Mouse (Mus musculus) hindbrain, embryonic 15.5 days (tissue): Measurements from ENCODE around the gene Clec4g. TPM values are rescaled to one million over a fixed set of nuclear protein-coding genes. Genes with fewer than 3 reads are reported as not detected.
A peak's percentile ranks its signal among the peaks of the same experiment; 100 is the strongest.
"Not testable (repeated sequence)": the region's sequence is repeated elsewhere in the genome, so short reads cannot be mapped to it uniquely, and the experiment has no call there.

Experiments used
- ATAC-seq: fragments of 200-750 bp; cut with Nextera tagmentation; 2 replicates; pipeline ENCODE4 v1.8.0; 2017; ENCODE audit warnings: low read depth, moderate number of reproducible peaks, moderate TSS enrichment; ENCODE audit not compliant: low FRiP score
- H3K27ac ChIP-seq: fragments of 300-500 bp; sonication (generic); replicated peaks from 2 replicates; pipeline ENCODE4 v1.5.1; 2015; ENCODE audit warnings: mild to moderate bottlenecking, inconsistent platforms
- H3K27me3 ChIP-seq: fragments of 300-500 bp; sonication (generic); 2 replicates; pipeline ENCODE4 v1.6.1; 2015; ENCODE audit warnings: control low read depth, inconsistent platforms
- H3K36me3 ChIP-seq: fragments of 300-500 bp; sonication (generic); 2 replicates; pipeline ENCODE4 v1.6.1; 2015; ENCODE audit warnings: control low read depth, inconsistent platforms
- H3K4me1 ChIP-seq: fragments of 300-500 bp; sonication (generic); replicated peaks from 2 replicates; pipeline ENCODE4 v1.6.1; 2015; ENCODE audit warnings: control low read depth, inconsistent platforms
- H3K4me2 ChIP-seq: fragments of 300-500 bp; sonication (generic); 2 replicates; pipeline ENCODE4 v1.6.1; 2015; ENCODE audit warnings: moderate library complexity, mild to moderate bottlenecking, inconsistent platforms
- H3K4me3 ChIP-seq: fragments of 300-500 bp; sonication (generic); 2 replicates; pipeline ENCODE4 v1.5.1; 2015; ENCODE audit warnings: mild to moderate bottlenecking, inconsistent platforms
- H3K9ac ChIP-seq: fragments of 300-500 bp; sonication (generic); 2 replicates; pipeline ENCODE4 v1.6.1; 2015; ENCODE audit warnings: inconsistent platforms
- H3K9me3 ChIP-seq: fragments of 300-500 bp; sonication (generic); 2 replicates; pipeline ENCODE4 v1.6.1; 2016; ENCODE audit warnings: control low read depth, inconsistent platforms
- WGBS: fragments of 180-500 bp; shearing (Covaris S2); methylation state at CpG from one replicate; pipeline ENCODE4 v1.1.7; 2015; 5-methylcytosine and 5-hydroxymethylcytosine counted together
- polyA plus RNA-seq: library from polyadenylated mRNA; unstranded; fragments of >200 nt; fragmentation: Nextera tagmentation; extraction: Ambion mirVana; gene quantifications from 2 replicates; pipeline ENCODE4 v1.2.1, GENCODE M21; 2015

Clec4g gene
- 0.16 TPM in 1 of 2 replicates, not detected in the other for polyA plus RNA-seq

DNA sequence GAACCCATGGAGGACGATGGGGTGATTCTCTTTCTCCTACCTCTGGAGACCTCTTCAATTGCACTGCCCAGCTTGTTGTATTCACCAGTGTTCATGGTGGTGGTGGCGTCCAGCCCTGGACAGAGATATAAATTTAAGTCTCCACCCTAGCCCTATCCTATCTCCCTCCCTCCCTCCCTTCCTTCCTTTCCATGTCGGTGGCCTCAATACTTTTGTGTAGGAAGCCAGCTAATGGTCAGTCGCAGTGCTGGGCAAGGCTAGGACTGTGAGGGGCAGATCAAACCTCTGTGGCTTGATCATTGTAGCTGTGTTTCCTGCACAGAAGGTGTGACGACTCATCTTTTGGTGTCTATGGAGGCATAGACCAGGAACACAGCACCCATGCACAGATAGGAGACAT lies at the start of gene Clec4g:
Clec4g (minus strand) TSS at position 101 of the 400 bp plus-strand sequence.
- H3K9ac ChIP-seq, result no peak within 1 kb of the TSS
- H3K4me3 ChIP-seq, result no peak within 1 kb of the TSS

DNA sequence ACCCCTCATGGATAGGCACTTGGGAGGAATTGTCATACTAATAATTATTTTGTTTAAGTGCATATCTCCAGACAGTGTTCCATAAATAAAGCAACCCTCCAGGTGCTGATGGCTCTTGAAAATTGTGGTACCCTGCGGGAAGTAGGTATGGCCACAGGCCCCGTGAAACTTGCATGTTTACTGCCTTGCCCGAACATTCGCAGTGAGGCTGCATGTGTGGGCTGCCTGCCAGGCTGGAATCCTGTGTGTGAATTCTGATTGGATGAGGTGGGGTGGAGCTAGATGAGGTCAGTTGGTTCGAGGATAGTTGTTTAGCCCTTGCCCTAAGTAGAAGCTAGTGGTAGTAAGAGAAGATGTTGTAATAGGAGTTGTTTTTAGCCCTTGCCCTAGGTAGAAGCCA lies 48.2 kb upstream of the Clec4g start:
- not testable (repeated sequence) for H3K36me3 ChIP-seq, H3K27ac ChIP-seq
- 90% methylated on average over 5 of the region's 5 CpGs for WGBS

More for the DNA sequence above, at the start of gene Clec4g:
- H3K4me2 ChIP-seq, result no peak within 1 kb of the TSS
- no peaks in the 10 kb centered on the region for H3K36me3 ChIP-seq
- 75% methylated on average over 5 of the region's 5 CpGs for WGBS
- no peak for ATAC-seq
- no peak within 1 kb of the TSS for H3K27ac ChIP-seq
- H3K9me3 ChIP-seq, result no peaks in the 10 kb centered on the region
- H3K27me3 ChIP-seq, result no peaks in the 10 kb centered on the region
- no peaks in the 10 kb centered on the region for H3K4me1 ChIP-seq

DNA sequence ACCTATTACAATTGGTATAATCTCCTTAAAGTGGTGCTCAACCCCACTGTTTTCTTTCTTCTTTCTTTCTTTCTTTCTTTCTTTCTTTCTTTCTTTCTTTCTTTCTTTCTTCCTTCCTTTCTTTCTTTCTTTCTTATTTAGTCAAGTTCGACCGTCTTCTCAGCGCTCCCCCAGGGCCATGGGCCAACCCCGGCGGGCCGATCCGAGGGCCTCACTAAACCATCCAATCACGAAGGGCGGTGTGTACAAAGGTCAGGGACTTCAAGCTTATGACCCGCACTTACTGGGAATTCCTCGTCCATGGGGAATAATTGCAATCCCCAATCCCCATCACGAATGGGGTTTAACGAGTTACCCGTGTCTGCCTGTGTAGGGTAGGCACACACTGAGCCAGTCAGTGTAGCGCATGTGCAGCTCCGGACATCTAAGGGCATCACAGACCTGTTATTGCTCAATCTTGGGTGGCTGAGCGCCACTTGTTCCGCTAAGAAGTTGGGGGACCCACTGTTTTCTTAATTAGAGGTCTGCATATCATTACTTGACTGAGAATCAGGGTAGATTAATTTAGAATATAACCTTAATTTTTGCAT lies 33.9 kb upstream of the Clec4g start:
- peak; percentile 99 for ATAC-seq

More for the DNA sequence above, 48.2 kb upstream of the Clec4g start:
- not testable (repeated sequence) for H3K4me2 ChIP-seq, H3K4me1 ChIP-seq, ATAC-seq, H3K9ac ChIP-seq, H3K4me3 ChIP-seq, H3K27me3 ChIP-seq
- peaks cover 11% of the 10 kb centered on the region; the same call in 1 of the 2 replicates for H3K9me3 ChIP-seq

DNA sequence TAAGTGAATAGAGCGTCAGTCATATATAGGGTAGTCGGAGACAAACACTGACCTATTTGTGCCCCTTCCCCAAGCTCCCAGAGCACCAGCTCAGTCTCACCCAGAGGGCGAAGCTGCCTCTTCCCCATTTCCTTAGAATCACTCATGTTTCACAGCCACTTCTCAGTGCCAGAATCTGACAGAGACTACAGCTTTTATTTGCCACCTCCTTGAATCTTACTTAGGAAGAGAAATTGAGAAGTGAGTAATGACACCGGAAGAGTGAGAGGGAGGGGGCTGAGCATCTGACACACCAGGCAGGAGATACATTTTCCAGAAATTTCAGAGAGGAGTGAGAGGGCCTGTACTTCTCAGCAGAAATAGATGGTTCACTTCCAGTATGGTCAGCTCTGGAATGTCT lies 28.3 kb upstream of the Clec4g start, which contains the start of gene Cd209a:
Cd209a (minus strand) TSS at position 224 of the 400 bp plus-strand sequence.
- Histone ChIP-seq H3K9me3 (peaks cover 1% of the 10 kb centered on the region; the same call in 1 of the 2 replicates), H3K27ac (no peak within 1 kb of the TSS), H3K4me3 (no peak within 1 kb of the TSS), H3K4me1 (no peaks in the 10 kb centered on the region), H3K27me3 (no peaks in the 10 kb centered on the region), H3K9ac (no peak within 1 kb of the TSS), H3K36me3 (no peaks in the 10 kb centered on the region), H3K4me2 (no peak within 1 kb of the TSS)
- no peak for ATAC-seq
- WGBS, result 95% methylated on average over 4 of the region's 4 CpGs

More for the DNA sequence above, 33.9 kb upstream of the Clec4g start:
- 65% methylated on average over 18 of the region's 18 CpGs for WGBS
- Histone ChIP-seq H3K9me3 (peaks cover 4% of the 10 kb centered on the region; the same call in 1 of the 2 replicates), H3K27ac (no peak overlapping the region), H3K4me3 (no peak overlapping the region), H3K4me2 (no peak overlapping the region), H3K9ac (no peak overlapping the region), H3K4me1 (no peaks in the 10 kb centered on the region), H3K36me3 (no peaks in the 10 kb centered on the region), H3K27me3 (no peaks in the 10 kb centered on the region)

DNA sequence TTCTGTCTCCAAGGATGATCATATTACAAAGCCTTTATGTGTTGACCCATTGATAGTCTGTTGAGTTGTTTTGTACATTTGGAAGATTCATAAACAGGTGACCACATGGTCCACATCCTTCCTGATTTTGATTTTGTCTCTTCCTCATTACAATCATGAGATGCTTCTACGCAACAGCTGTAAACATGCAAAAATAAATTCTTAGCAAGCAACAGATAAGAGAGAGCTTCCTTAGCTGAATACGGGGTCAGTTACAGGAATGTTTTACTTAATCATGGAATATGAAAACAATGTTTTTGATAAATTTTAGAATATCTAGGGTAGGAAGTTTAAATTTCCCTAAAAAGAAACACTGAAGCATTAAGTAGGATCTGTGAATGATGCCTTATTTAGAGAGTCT lies 16.5 kb upstream of the Clec4g start:
- Histone ChIP-seq H3K4me1 (no peaks in the 10 kb centered on the region), H3K4me3 (no peak overlapping the region), H3K27me3 (no peaks in the 10 kb centered on the region), H3K27ac (no peak overlapping the region), H3K9me3 (no peaks in the 10 kb centered on the region), H3K36me3 (no peaks in the 10 kb centered on the region), H3K4me2 (no peak overlapping the region), H3K9ac (no peak overlapping the region)
- no peak for ATAC-seq
- WGBS, result 92% methylated on average over 2 of the region's 2 CpGs

DNA sequence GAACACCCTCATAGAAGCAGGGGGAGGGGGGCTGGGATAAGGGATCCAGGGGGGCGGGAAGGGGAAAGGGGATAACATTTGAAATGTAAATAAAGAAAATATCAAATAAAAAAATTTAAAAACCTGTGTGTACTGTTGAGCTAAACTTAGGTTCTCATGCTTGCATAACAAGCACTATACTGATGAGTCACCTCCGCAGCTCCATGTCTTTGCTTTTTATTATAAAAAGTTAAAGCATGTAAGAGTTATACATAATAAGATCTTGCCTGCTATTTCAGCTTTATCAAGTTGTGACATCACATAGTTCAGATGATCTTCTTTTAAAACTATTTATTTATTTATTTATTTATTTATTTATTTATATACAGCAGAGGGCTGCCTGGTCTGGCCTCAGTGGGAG lies 15.1 kb upstream of the Clec4g start:
- WGBS, result 81% methylated on average over 2 of the region's 2 CpGs
- no peaks in the 10 kb centered on the region for H3K27me3 ChIP-seq
- ATAC-seq, result no peak

DNA sequence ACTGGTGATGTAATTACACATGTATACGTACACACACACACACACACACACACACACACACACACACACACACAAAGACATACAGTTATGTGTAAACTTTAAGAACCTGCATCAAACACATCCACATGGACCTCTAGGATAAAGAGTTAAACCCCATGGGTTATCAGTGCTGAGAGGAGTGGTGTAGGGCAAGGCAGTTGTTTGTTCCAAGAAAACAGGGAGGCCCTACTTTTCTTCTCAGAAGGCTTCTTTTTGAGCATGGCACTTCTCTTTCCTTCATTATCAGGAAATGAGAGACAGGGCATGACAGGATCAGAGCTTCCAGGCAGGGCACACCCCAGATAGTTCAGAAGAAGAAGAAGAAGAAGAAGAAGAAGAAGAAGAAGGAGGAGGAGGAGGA lies 13.6 kb upstream of the Clec4g start:
- WGBS, result 59% methylated on average over 1 of the region's 1 CpGs
- ATAC-seq, result no peak
- H3K4me2 ChIP-seq, result no peak overlapping the region
- H3K4me3 ChIP-seq, result no peak overlapping the region
- H3K4me1 ChIP-seq, result no peaks in the 10 kb centered on the region
- H3K27me3 ChIP-seq, result no peaks in the 10 kb centered on the region
- H3K9me3 ChIP-seq, result no peaks in the 10 kb centered on the region
- H3K36me3 ChIP-seq, result no peaks in the 10 kb centered on the region
- H3K27ac ChIP-seq, result no peak overlapping the region
- no peak overlapping the region for H3K9ac ChIP-seq

More for the DNA sequence above, 15.1 kb upstream of the Clec4g start:
- no peaks in the 10 kb centered on the region for H3K9me3 ChIP-seq
- no peak overlapping the region for H3K27ac ChIP-seq
- no peak overlapping the region for H3K4me2 ChIP-seq
- no peaks in the 10 kb centered on the region for H3K36me3 ChIP-seq
- H3K4me1 ChIP-seq, result no peaks in the 10 kb centered on the region
- no peak overlapping the region for H3K4me3 ChIP-seq
- H3K9ac ChIP-seq, result no peak overlapping the region

DNA sequence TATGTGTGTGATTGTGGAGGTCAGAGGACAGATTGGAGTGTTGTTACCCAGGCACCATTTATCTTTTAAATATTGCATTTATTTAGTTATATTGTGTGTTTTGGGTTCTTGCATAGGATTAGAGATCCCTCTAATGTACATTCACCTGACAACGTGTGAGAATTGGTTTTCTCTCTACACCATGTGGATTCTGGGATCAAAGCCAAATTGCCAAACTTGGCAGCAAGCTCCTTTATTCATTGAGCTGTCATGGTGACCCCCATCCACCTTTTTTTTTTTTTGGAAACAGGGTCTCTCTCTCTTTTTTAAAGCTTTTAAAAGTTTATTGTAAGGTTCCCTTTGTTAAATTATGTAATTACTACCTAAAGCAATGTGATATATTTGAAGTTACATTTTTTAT lies 590 bp upstream of the Clec4g start:
- ATAC-seq, result no peak
- no peak overlapping the region for H3K9ac ChIP-seq
- H3K27ac ChIP-seq, result no peak overlapping the region
- H3K36me3 ChIP-seq, result no peaks in the 10 kb centered on the region
- no peaks in the 10 kb centered on the region for H3K9me3 ChIP-seq
- H3K27me3 ChIP-seq, result no peaks in the 10 kb centered on the region
- WGBS, result 37% methylated on average over 1 of the region's 1 CpGs
- H3K4me1 ChIP-seq, result no peaks in the 10 kb centered on the region
- no peak overlapping the region for H3K4me2 ChIP-seq
- H3K4me3 ChIP-seq, result no peak overlapping the region

DNA sequence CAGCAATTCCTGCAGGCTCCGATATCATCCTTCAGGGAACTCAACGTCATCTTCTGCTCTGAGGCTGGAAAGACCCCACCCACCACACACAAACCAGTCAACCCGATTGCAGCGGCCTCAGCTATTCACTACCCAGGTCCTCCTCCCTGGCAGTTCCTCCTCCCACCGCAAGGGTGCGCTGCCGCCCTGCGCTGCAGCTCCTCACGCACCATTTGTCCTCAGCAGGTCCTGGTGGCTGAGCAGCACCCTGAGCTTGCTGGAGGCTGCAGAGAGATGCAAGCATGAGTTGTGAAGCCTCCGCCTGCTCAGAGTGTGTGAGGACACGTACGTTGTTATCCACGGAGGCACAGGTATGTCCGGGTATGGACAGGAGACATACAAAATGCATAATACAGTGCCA lies 1.9 kb downstream of the Clec4g start:
- 20% methylated on average over 14 of the region's 14 CpGs for WGBS
- Histone ChIP-seq H3K9me3 (no peaks in the 10 kb centered on the region), H3K4me3 (no peak overlapping the region), H3K36me3 (no peaks in the 10 kb centered on the region), H3K4me2 (no peak overlapping the region), H3K4me1 (no peaks in the 10 kb centered on the region), H3K9ac (no peak overlapping the region), H3K27me3 (no peaks in the 10 kb centered on the region), H3K27ac (no peak overlapping the region)
- ATAC-seq, result no peak

DNA sequence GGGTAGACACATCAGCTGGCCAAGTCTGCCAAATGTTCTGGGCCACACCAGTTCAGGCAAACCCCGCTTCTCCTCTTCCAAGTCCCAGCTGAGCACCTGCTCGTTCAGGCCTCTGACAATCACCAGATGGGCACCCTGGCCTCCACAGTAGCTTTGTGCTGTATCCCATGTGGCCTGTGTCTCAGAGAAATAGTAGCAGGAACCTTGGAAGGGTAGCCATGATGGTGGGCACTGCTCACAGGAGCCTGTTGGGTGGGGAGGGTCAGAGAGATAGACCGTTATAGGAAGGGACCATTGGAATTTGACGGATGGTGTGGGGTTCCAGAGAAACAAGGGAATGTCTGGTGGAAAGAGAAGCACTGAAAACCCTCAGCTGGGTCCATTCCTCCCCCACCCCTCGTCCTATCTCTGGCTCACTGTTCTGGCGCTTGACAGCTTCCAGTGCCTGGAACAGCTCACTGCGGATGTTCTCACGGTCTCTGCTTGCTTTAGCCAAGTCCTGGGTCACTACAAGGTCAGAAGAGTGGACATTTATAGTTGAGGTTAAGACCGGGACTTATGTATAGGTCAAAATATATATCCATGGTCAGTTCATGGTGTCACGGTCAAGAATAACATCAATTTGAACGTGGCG lies 3.0 kb downstream of the Clec4g start:
- Histone ChIP-seq H3K9me3 (no peaks in the 10 kb centered on the region), H3K4me3 (no peak overlapping the region), H3K36me3 (no peaks in the 10 kb centered on the region), H3K27me3 (no peaks in the 10 kb centered on the region), H3K9ac (no peak overlapping the region), H3K4me2 (no peak overlapping the region), H3K27ac (no peak overlapping the region), H3K4me1 (no peaks in the 10 kb centered on the region)
- ATAC-seq, result no peak
- 90% methylated on average over 12 of the region's 12 CpGs for WGBS

DNA sequence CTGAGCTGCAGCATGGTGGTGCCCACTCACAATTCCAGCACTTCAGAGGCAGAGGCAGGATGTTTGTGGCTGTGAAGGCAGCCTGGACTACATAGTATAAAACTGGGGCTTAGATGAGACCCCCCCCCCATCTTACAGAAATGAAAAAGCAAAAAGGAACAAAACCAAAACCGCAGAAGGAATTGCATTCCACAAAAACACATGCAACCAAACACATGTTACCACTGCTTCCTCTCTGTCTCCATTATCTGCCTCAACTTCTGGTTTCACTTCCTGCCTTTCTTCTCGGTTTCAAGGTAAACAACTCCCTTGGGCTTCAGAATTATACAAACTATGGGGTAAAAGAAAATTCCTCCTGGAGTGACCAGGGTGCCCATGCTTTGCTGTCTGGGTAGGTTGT lies 8.8 kb downstream of the Clec4g start:
- 73% methylated on average over 2 of the region's 2 CpGs for WGBS
- Histone ChIP-seq H3K4me3 (no peak overlapping the region), H3K27ac (no peak overlapping the region), H3K27me3 (no peaks in the 10 kb centered on the region), H3K36me3 (no peaks in the 10 kb centered on the region), H3K9ac (no peak overlapping the region), H3K4me2 (no peak overlapping the region), H3K4me1 (no peaks in the 10 kb centered on the region), H3K9me3 (no peaks in the 10 kb centered on the region)
- ATAC-seq, result no peak

DNA sequence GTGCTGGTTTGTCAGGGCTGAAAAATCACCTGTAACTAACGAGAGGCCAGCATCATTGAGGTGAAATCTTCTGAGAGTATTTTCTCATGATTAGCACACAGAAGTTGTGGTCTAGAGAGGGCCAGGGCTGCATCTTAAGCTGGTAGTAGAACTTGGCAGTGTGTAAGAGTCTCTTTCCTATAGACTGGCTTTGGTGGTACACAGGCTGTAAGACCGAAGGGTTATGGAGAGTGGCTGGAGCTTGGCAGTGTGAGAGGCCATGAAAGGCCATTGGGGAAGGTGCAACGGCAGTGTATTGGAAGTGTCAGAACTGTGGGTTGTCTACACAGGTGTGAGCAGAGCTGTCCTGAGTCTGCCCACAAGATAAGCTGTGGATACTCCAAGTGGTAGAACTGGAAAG lies 10.1 kb downstream of the Clec4g start:
- 90% methylated on average over 3 of the region's 3 CpGs for WGBS

More for the DNA sequence above, 10.1 kb downstream of the Clec4g start:
- H3K27me3 ChIP-seq, result no peaks in the 10 kb centered on the region
- H3K4me2 ChIP-seq, result no peak overlapping the region
- no peak overlapping the region for H3K9ac ChIP-seq
- H3K27ac ChIP-seq, result no peak overlapping the region
- no peaks in the 10 kb centered on the region for H3K9me3 ChIP-seq
- no peaks in the 10 kb centered on the region for H3K4me1 ChIP-seq
- H3K36me3 ChIP-seq, result no peaks in the 10 kb centered on the region
- H3K4me3 ChIP-seq, result no peak overlapping the region
- ATAC-seq, result no peak
